Mouse (Mus musculus) ovary, postnatal 14 days (tissue): ENCODE results near the gene Flt1.

Experiments
- DNase-seq: peaks from one replicate; pipeline ENCODE4 v3.0.0; 2022; ENCODE audit warnings: low spot score

Gene Flt1

DNA sequence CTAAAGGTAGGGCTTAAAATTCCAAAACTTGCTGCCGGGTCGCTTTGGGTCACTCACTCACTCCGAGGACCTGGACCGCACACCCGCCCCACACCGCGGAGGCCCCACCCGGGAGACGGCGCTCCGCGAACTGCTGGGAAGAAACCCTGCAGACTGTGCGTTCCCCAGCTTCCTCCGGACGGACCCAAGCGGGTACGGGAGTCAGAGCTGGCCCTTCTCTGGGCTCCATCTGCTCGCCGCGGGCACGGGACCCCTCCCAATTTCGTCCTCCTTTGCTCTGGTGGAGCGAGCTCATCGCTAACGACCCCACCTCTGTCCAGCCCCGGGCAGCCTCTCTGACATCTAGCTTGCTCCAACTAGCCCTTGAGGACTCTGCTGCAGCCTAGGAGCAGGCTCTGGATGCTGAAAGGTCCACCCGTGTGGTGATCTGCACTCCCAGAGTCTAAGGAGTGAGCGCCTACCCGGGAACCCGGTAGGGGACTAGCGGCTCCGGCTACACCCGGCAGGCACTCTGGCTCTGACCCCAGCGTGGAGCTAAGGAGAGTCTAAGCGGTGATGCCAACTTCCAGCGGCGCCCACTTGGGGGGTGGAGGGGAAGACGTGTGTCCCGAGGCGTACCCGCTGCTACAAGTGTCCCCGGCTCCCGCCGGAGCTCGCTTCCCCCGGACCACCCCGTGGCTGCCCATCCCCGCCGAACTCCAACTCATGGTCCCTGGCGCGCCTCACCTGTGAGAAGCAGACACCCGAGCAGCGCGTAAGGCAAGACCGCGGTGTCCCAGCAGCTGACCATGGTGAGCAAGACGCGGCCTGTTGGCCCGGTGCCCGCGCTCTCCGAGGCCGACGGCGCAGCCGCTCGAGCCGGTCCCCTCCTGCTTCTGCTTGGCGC, 623 bp downstream of the Flt1 start:
- peak; percentile 27 for DNase-seq

DNA sequence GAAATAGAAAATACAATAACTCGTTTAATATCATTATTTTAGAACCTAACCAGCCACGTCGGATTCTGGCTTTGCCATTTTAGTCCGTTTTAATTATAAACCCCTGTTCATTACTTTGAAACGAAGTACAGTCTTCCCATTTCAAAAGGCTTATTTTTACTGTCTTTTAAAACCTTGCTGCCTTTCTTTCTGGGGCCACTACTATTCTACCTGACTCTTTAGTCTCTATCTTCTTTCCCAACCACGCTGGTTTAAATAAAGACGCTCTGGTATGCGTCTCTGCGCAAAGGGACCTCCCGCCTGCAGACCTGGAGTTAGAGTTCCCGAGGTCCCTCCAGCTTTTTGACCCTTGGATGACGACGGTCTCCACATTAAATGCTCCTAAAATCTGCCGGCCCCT, 1.4 kb downstream of the Flt1 start:
- DNase-seq, result no peak

DNA sequence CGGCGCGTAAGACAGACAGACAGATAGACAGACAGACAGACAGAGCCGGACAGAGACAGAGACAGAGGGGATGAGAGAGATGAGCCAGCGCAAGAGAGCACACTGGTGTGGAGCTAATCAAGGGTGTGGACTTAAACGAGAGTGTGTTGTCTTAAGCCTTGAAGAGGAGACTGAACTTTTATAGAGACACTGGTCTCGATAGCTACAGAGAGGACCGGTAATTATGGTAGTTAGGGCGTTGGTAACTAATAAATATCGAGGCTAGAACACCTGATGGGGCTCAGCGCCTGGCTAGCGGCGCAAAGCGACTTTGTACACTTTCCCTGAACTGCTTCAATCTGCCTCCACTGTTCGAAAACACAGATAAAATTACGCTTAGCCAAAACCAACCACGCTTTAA, 2.0 kb downstream of the Flt1 start:
- no peak for DNase-seq

DNA sequence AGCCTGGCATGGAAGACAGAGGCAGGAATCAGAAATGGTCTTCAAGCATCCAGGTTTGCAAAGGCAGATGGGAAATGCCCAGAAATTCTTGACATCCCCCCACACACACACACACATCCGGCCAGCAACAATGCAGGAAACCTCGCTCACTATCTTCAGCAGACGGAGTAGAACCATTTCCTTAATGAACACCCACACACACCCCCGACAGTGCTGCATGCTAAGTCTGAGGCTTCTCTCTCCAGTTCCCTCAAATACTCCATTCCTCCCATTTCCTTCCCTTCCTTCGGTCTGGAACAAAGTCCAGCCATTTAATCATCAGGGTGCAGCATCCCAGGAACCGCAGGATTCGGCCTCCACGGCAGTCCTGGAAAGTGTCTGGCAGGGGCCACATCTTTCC, 4.4 kb downstream of the Flt1 start:
- no peak for DNase-seq

DNA sequence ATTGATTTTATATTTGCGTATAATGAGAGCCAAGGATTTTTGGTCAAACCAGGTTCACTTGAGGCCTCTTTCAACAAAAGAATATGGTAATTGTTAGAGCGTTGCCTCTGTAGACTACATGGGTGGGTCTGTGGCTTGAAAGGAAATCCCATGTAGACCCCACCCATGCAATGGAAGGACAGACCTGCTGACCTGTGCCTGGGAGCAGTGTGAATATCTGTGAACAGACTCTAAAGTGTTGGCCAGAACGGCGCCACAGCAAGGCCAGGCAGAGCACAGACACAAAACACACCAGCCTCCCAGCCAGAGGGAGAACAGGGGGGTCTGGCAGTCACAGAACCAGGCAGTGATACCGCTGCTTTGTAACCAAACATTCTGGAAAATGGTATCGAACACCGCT, 7.5 kb downstream of the Flt1 start:
- DNase-seq, result no peak

DNA sequence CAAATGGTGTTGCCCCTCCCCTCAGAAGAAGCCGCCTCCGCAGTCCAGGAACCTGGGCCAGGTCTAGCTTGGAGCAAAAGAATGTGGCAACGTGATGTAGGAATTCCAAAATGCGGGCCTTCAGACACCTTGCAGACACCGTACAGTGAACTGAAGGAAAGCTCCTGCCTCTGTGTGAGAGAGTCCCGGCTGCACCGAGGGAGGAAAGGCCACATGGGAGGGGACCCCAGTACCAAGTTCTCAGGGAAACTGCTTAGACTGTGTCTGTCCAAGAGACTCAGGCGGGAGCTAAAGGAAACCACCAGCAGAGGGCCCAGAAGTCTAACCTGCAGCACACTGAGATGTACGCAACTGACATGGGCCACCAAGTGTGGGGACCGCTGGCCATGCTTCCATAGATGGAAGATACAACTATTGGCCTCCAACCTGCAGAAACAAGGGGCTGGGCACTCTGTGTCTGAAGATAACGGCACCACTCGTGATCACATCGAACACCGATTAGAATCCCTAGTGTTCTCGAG, 9.1 kb downstream of the Flt1 start:
- DNase-seq, result no peak

DNA sequence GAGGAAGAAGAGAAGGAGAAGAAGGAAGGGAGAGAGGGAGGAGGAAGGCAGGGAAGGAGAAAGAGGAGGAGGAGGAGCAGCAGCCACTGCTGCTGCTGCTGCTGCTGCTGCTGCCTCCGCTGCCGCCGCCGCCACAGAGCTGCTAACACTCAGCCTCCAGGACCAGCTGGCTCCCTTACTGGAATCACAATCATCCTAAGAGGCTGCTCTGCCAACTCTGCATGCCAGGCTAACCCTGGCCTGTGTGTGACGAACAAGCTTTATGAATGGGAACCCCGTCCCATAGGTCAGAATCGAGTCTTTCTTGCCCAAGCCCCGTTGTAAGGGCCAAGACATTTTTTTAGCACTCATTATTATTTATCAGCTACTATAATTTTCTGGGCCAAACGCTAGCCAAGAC, 9.5 kb downstream of the Flt1 start:
- DNase-seq, result no peak

DNA sequence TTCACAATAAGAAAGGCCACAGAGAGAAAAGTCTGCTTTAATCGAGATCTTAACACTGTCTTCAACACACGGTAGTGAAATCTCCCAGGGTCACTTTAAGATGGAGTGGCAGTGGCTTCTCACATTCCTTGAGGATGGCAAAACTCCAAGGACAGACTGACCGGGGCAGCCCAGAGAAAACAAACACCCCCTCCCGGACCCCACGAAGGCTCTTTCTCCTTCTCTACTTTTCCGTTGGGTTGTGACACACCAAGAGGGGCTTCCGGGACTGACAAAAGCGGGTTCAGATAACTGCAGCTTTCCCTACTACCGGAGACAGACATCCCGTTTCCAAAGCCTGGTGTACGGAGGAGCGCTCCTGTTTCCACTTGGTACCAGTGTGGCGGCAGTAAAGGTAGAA, 10.4 kb downstream of the Flt1 start:
- no peak for DNase-seq

DNA sequence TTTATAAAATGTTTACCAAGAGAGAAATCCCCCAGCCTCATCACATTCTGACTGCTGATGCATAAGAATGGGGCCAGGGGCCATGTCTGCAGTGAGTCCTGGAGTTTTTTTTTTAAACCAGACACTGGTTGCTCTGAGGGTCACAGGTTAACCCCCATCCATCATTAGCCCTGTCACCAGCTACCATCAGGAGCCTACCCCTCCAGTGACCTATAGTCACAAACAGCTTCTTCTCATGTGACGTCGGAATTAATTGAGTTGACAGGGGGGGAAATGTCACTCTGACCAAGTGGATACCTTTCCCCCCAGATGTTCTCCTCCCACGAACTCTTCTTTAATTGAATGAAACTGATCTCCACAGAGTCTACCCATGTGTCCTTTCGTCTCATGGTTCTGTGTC, 17.3 kb downstream of the Flt1 start:
- DNase-seq, result no peak

DNA sequence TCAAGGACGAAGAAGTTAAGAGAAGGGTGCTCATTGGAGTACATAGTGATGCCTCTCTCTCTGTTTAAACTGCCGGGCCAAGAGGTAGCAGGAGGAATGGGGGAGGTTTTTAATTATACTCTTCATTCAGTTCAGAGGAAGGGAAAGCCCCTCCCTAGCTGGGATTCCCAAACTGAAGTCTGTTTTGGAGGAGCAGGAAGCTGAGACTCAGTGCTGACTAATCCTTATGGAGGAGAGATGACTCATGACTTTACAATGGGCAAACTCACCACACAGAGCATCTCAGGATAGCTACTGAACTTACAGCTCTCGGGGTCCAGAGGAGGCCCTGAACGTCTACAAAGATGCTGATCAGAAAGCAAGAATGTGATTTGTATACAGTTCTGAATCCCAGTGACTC, 18.3 kb downstream of the Flt1 start:
- DNase-seq, result no peak

DNA sequence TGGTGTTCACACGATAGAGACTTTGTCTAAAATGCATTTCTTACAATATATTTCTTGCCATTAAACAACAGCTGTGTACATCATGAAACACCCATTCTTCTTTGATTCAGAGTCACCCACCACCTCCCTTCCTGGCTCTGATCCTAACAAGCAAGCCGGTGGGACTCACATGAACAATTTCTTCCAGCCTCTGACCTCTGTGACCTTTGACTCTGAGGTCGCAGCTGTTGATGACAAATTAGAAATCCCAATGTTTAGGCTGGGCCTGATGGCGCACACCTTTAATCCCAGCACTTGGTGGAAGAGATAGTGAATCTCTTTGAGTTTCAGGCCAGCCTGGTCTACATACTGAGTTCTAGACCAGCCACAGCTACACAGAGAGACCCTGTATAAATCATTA, 20.9 kb downstream of the Flt1 start:
- no peak for DNase-seq

DNA sequence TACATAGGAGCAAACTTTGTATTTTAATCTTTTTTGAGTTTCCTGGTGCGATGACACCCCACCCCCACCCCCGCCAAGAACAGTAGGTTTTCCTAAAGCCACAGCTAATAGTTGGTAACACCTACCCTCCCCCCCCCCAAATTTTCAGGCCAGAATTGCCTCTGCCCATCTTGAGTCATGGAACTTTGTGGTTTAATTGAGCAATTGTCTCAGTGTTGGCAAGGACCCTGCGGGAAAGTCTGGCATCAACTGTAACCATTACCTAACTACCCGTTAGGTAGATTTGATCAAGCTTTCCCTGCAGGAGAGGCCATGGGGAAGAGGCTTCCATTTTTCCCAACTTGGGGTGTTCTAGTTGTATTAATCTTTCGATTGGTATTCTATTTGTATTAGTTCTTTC, 23.4 kb downstream of the Flt1 start:
- no peak for DNase-seq

DNA sequence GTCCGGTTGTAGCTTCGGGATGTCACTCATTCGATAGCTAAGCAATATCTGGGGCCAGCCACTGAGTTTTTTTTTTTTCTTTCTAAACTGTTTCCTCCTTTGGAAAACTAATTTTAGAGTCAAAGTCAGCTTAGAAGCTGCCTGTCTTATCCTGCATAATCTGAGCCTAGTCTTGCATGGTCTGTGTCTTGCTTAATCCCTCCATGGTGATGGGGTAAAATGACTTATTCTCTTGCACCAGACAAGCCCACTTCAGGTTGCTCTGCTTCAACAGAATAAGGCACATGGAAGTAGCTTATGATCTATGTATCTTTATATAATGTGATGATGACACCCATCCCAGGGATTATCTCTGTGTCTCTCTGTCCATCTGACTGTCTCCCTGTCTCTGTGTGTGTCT, 24.8 kb downstream of the Flt1 start:
- DNase-seq, result no peak

DNA sequence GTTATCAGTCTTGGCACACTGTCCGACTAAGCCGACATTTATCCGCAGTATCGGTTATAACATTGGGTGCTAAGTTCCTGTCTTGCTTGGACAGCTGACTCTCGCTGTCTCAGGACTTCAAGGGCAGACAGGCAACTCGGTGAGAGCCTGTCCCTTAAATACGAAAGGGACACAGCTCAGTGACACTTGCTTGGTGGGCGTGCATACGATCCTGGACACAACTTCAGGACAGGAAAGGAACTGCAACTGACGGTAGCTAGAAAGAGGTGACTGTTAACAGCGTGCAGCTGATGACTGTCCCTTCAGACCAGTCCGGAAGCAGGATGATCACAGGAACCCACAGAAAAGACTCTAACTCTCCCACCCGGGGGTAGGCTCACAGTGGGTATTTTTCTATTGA, 27.8 kb downstream of the Flt1 start:
- no peak for DNase-seq

DNA sequence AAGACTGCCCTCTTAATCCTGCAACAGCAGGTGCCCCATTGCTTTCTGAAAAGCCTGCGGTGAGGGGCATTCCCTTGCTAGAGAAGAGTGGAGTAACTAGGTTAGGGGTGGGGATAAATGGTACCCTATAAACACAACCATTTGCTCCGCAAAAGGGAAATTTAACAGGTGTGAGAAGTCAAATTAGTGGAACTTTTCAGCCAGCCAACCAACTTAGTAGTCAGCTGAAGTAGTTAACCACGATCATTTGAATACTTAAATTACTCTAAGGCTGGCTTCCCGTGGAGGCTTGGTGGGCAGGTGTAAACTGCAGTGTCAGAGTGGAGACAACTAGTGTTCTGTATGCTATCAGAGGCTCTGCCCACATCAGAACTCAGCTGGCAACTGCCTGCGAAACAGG, 28.6 kb downstream of the Flt1 start:
- DNase-seq, result no peak

DNA sequence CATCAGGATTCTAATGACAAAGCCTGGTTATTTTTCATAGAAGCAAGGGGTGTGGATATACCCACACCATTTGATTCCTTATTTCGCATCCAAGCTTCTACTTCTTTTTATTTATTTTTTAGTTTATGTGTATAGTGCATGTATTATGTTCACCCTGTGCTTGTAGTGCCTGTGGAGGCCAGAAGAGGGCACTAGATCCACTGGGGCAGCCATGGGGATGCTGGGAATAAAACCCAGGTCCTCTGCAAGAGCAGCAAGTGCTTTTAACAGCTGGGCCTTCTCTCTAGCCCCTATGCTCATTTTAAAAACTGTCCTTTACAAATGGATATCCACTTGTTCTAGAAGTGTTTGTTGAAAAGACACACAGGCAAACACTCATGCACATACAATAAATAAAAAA, 33.2 kb downstream of the Flt1 start:
- no peak for DNase-seq

DNA sequence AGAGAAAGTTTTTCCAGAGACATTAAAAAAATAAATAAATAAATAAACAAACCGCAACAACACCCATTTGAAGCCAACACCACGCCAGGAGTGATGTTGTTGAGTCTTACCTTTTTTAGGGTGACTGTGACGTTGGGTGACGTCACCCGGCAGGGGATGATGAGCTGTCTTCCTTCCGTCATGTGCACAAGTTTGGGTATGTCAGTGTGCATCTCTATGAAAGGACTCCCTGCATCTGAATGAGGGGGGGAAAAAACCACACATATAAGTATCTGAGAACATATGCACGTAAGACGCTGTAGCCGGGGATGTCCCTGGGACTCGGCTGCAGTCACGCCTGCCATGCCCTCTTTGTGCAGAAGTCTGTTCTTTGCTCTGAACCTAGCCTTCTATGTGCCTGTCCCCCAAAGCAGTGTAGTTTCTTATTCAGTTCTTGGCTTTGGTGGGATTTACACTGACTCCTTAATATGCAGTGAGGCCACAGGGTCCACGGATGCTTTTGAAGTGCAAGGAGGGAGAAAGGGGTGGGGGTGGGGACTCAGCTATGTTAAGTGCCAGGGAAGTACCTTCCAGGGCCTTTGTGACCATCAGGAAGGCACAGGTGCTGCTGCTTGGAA, 42.0 kb downstream of the Flt1 start:
- no peak for DNase-seq

DNA sequence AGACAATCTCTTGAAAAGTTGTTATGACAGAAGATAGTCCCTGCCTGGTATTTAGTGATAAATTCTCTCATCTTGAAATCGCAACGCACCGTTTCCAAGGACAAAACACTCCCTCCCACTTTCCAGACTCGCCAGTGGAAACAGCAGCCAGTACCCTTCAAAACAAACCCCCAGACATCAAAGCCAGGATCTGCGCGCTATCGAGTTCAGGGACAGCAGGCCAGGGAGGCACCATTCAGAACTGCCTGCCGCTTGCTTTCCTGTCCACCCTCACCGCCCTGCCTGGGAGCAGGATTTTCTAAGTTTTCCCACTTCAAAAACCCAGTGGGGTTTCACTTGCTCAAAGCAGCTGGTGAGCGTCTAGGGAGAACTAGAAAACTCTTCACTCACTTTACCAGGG, 44.6 kb downstream of the Flt1 start:
- no peak for DNase-seq

DNA sequence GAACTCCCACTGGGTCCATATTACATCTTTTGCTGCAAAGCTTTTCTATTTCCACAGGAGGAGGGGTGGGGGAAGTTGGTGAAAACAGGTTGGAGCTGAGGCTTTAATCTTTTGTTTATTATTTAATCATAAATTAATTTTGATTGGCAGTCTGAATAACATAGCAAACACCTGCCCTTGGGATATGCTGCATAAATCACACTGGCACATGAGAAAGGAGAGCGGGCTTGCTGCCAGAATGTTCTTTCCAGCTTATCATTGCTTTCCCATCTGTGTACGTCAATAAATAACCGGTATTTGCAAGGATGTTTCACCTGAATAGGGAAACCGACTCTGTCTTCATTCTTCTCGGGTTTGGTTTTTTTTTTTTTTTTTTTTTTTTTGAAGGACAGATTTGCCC, 45.1 kb downstream of the Flt1 start:
- no peak for DNase-seq

DNA sequence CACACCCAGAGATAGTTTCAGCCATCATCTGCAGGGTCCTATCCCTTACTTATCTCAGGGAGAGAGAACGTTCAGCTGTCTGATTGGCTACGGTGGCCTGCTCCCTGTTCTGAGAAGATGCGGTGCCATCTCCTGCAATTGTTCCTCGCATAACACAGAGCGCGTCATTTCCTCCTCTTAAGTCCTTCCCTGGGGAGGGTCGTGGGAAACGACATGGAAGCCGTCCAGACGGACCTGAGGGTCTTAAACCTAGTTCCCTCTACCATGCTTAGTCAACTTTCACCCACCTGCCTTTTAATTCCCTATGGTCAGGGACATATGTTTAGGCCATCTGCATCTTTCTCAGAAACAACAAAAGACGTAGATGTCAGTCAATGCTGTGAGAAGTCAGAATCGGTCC, 46.5 kb downstream of the Flt1 start:
- DNase-seq, result no peak

DNA sequence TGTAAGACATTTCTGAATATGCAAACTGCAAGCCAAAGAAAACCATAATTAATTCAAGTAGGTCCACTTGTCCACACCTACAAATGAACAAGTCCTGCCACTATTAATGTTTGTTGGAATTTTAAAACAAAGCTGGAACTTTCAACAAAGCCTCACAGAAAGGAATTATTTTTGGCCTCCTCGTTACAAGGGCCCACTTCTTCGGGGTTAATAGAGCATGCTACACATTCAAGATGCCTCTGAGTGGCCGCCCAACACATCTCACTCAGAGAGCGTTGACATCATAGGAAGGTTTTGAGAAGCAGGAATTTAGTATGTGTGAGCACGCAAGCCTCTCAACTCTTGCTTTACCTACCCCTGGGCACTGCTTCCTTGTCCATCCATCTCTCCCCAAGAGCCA, 50.0 kb downstream of the Flt1 start:
- no peak for DNase-seq

DNA sequence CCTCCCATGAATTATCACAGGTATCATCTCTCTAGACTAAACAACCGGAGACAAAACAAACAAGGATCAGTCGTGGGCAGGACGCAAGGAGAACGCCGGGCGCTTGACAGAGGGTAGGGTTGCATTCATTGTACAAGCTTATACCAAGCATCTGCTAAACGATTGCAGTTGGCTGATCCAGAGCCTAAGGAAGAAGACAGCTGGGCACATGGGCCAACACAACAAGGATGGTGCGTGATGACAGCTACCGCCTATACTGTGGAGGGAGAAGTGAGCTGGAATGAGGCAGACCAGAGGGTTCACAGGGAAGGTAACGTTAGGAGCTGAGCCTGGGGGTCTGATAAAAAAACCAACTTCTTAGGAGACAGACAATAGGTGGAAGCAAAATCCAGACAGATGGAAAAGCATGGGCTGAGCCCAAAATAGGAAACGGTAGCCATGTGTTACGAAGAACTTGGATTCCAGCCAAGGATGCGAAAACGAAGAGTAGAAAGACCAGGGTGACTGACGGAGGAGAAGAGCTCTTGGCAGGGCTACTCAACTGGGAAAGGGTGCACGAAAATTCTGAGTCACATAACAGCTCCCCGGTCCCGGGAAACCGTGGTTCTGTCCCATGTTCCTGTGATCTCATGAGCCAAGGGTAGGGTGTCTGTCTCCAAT, 53.9 kb downstream of the Flt1 start:
- DNase-seq, result no peak

DNA sequence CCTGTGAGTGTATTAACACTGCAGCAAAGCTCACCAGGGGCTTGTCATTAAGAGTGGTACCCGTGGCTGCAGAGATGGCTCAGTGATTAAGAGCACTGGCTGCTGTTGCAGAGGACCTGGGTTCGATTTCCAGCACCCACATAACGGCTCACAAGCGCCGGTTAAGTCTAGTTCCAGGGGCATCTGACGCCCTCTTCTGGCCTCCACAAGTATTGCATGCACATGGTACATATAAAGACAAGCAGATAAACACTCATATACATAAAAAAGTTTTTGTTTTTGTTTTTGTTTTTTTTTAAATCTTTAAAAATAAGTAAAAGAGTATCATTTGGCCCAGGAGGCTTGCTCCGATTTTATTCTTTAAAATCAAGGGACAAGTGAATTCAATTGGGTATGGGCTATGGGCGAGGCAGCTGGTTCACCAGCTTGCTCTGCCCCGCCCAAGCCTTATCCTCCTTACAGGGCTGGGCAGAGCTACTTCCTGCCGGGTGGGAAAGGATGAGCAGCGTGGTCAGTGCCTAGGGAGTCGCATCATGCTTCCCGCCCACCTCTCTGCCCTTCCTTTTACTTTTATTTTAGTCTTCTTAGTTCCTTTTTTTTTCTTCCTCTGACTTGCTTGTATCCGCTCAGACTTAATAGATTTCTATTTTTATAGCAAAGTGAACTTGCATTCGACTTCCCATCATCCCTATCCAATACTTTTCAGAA, 57.0 kb downstream of the Flt1 start:
- no peak for DNase-seq
